Mouse (Mus musculus): Measurements from ENCODE around the gene Mettl24. TPM values are rescaled to one million over a fixed set of nuclear protein-coding genes. Genes with fewer than 3 reads are reported as not detected.
"Not testable (repeated sequence)": the region's sequence is repeated elsewhere in the genome, so short reads cannot be mapped to it uniquely, and the experiment has no call there.

The Mettl24 gene
- polyA plus RNA-seq, 1 experiment from 2014 or later: not detected

- no peak overlapping the region for H3K27ac ChIP-seq
- no peaks in the 10 kb centered on the region for H3K36me3 ChIP-seq (ENCODE audit: inconsistent target)
- H3K4me3 ChIP-seq (ENCODE audit: inconsistent target): no peak overlapping the region
- H3K79me2 ChIP-seq (ENCODE audit: inconsistent target): no peaks in the 10 kb centered on the region
- 91% methylated on average over 22 of the region's 22 CpGs for WGBS (ENCODE audit: missing documents)
Observed at GRCm38 (mm10) chr10:40737274-40738112, 54.4 kb downstream of the Mettl24 start.

DNA sequence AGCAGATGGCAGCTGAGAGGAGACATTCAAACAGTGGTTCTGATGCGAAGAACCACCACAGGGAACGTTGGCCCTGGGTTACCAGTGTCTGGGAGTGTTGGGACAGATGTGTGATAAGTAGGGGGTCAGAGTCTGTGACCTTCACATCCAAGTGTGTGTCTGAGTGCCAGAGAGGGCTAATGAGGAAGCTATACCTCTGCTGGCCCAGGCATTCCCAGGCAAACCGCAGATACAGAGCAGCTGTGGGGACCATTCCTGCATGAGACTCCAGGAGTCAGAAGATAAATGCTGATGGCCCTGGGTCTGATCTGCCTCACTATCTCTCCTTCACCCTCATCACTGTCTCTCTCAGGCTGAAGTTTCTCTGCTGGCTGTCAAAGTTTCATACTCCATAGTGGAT lies 57.6 kb downstream of the Mettl24 start:
- 81% methylated on average over 3 of the region's 3 CpGs for WGBS (ENCODE audit: missing documents)
- H3K79me2 ChIP-seq (ENCODE audit: inconsistent target): no peaks in the 10 kb centered on the region
- H3K36me3 ChIP-seq (ENCODE audit: inconsistent target): no peaks in the 10 kb centered on the region

GRCm38 (mm10) chr10:40750293-40751047 lies 67.4 kb downstream of the Mettl24 start:
- Histone ChIP-seq H3K27ac (no peak overlapping the region), H3K36me3 (ENCODE audit: inconsistent target) (no peaks in the 10 kb centered on the region), H3K79me2 (ENCODE audit: inconsistent target) (no peaks in the 10 kb centered on the region), H3K4me3 (ENCODE audit: inconsistent target) (no peak overlapping the region)
- 57% methylated on average over 10 of the region's 10 CpGs for WGBS (ENCODE audit: missing documents)

More for the DNA sequence above, 57.6 kb downstream of the Mettl24 start:
- Histone ChIP-seq H3K4me3 (ENCODE audit: inconsistent target) (no peak overlapping the region), H3K27ac (no peak overlapping the region)

DNA sequence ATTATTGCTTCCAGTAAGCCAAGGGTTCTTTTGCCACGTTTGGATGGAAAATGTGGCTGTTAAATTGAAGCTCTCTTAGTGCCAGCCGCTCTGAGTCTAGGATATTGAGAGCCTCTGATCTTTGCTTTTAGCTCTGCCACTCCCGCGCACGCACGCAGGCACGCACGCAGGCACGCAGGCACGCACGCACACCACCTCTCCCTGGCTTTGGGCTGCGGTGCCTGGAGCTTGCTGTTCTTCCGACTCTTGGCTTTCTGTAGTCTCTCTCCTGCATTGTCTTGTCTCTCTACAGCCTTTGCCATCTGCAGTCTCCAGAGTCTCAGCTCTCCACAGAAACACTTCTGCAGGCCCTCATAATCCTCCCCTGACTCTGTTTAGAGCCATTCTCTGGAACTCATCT lies 68.1 kb downstream of the Mettl24 start:
- Histone ChIP-seq H3K36me3 (ENCODE audit: inconsistent target) (no peaks in the 10 kb centered on the region), H3K27ac (no peak overlapping the region)
- WGBS (ENCODE audit: missing documents): 70% methylated on average over 3 of the region's 13 CpGs

GRCm38 (mm10) chr10:40753036-40753435 lies 70.0 kb downstream of the Mettl24 start:
- H3K27ac ChIP-seq: no peak overlapping the region
- H3K36me3 ChIP-seq (ENCODE audit: inconsistent target): no peaks in the 10 kb centered on the region
- H3K79me2 ChIP-seq (ENCODE audit: inconsistent target): no peaks in the 10 kb centered on the region
- H3K4me3 ChIP-seq (ENCODE audit: inconsistent target): no peak overlapping the region
- WGBS (ENCODE audit: missing documents): 91% methylated on average over 3 of the region's 3 CpGs

More for the DNA sequence above, 68.1 kb downstream of the Mettl24 start:
- Histone ChIP-seq H3K79me2 (ENCODE audit: inconsistent target) (no peaks in the 10 kb centered on the region), H3K4me3 (ENCODE audit: inconsistent target) (no peak overlapping the region)

GRCm38 (mm10) chr10:40758171-40759010 lies 75.3 kb downstream of the Mettl24 start:
- H3K4me3 ChIP-seq (ENCODE audit: inconsistent target): no peak overlapping the region
- H3K27ac ChIP-seq: no peak overlapping the region
- no peaks in the 10 kb centered on the region for H3K36me3 ChIP-seq (ENCODE audit: inconsistent target)
- 87% methylated on average over 11 of the region's 11 CpGs for WGBS (ENCODE audit: missing documents)
- H3K79me2 ChIP-seq (ENCODE audit: inconsistent target): no peaks in the 10 kb centered on the region

DNA sequence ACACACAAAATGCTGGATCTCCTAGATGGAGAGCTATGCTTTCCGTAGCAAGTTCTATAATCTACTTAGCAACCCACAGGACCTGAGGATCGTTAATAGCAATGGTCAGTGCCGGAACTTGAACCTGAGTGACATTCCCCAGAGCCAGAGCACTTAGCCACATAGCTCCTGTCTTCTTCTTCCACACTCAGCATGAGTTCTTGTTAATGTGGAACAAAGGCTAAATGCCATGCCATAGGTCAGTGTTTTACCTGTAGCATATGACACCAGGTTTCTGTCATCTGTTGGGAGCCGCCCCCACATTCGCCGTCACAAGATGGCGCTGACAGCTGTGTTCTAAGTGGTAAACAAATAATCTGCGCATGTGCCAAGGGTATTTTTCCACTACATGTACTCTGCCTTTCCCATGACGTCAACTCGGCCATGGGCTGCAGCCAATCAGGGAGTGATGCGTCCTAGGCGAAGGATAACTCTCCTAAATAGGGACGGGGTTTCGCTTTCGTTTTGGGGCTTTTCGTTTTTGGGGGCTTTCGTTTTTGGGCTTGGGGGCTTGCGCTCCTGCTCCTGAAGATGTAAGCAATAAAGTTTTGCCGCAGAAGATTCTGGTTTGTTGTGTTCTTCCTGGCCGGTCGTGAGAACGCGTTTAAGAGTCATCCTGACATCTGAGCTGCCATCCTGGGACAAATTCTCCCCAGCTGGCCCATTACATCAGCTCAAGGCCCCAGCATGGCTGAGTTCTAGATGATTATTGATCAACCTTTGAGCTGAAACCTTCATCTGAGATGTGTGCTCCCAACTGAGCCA lies 76.5 kb downstream of the Mettl24 start:
- 92% methylated on average over 15 of the region's 23 CpGs for WGBS (ENCODE audit: missing documents)
- H3K4me3 ChIP-seq (ENCODE audit: inconsistent target): not testable (repeated sequence)

GRCm38 (mm10) chr10:40760195-40761009 lies 77.3 kb downstream of the Mettl24 start:
- WGBS (ENCODE audit: missing documents): 92% methylated on average over 9 of the region's 9 CpGs
- no peak overlapping the region for H3K27ac ChIP-seq
- H3K79me2 ChIP-seq (ENCODE audit: inconsistent target): no peaks in the 10 kb centered on the region
- H3K36me3 ChIP-seq (ENCODE audit: inconsistent target): no peaks in the 10 kb centered on the region
- no peak overlapping the region for H3K4me3 ChIP-seq (ENCODE audit: inconsistent target)

More for the DNA sequence above, 76.5 kb downstream of the Mettl24 start:
- H3K79me2 ChIP-seq (ENCODE audit: inconsistent target); H3K27ac ChIP-seq; H3K36me3 ChIP-seq (ENCODE audit: inconsistent target): not testable (repeated sequence)

- Histone ChIP-seq H3K4me3 (ENCODE audit: inconsistent target) (no peak overlapping the region), H3K36me3 (ENCODE audit: inconsistent target) (no peaks in the 10 kb centered on the region), H3K79me2 (ENCODE audit: inconsistent target) (no peaks in the 10 kb centered on the region), H3K27ac (no peak overlapping the region)
- WGBS (ENCODE audit: missing documents): 66% methylated on average over 9 of the region's 9 CpGs
Observed at GRCm38 (mm10) chr10:40761010-40761752, 78.1 kb downstream of the Mettl24 start.

- no peaks in the 10 kb centered on the region for H3K79me2 ChIP-seq (ENCODE audit: inconsistent target)
- 79% methylated on average over 6 of the region's 6 CpGs for WGBS (ENCODE audit: missing documents)
- no peaks in the 10 kb centered on the region for H3K36me3 ChIP-seq (ENCODE audit: inconsistent target)
- H3K4me3 ChIP-seq (ENCODE audit: inconsistent target): no peak overlapping the region
- no peak overlapping the region for H3K27ac ChIP-seq
Observed at GRCm38 (mm10) chr10:40762624-40763023, 79.5 kb downstream of the Mettl24 start.

DNA sequence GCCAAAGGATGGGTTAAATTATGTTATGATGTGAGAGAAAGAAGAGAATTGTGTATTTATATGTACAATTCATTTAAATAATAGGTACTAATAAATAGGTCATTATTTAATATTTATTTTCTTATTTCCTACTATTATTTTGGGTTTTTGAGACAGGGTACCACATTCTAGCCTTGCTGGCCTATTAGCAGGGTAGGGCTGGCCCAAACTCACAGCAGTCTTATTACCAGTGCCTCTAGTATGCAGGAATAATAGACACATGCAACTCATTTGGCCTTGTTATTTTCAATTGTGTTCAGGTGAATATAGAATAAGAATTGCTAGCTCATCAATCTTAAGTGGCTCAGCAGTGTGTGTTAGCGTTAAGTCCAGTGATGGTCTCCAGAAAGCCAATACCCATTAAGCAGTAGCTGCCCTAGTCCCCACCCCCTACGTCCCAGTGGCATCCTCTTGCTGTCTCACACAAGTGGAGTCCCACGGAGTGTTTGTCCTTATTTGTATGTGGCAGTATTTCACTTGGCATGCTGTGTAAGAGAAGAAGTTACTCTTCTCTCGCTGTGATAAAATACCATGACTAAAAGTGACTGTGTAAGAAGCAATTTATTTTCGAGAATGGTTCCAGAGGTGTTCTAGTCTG lies 80.1 kb downstream of the Mettl24 start:
- Histone ChIP-seq H3K4me3 (ENCODE audit: inconsistent target) (no peak overlapping the region), H3K79me2 (ENCODE audit: inconsistent target) (no peaks in the 10 kb centered on the region), H3K27ac (no peak overlapping the region), H3K36me3 (ENCODE audit: inconsistent target) (no peaks in the 10 kb centered on the region)
- 90% methylated on average over 5 of the region's 5 CpGs for WGBS (ENCODE audit: missing documents)

- H3K4me3 ChIP-seq (ENCODE audit: inconsistent target): no peak overlapping the region
- 78% methylated on average over 4 of the region's 4 CpGs for WGBS (ENCODE audit: missing documents)
Observed at GRCm38 (mm10) chr10:40772266-40772665, 89.2 kb downstream of the Mettl24 start.

More at GRCm38 (mm10) chr10:40772266-40772665, 89.2 kb downstream of the Mettl24 start:
- H3K36me3 ChIP-seq (ENCODE audit: inconsistent target): no peaks in the 10 kb centered on the region
- H3K79me2 ChIP-seq (ENCODE audit: inconsistent target): no peaks in the 10 kb centered on the region
- H3K27ac ChIP-seq: no peak overlapping the region

Data from macrophage (primary cell).